16 mouse cellular contexts compared by ENCODE assay signal in genomic region chr4:148943099-148943498, GRCm38 (mm10).
"Had no signal": no experiment of that assay in that cellular context is flagged by ENCODE, and none has a peak within 500 bp of the region (broad histone marks: within the 10 kb centered on the region; RNA-seq: fewer than 3 reads in every experiment).

No protein-coding gene starts in this region.

- H3K9ac ChIP-seq: liver, embryonic 14.5 days; lung, embryonic 14.5 days; midbrain, embryonic 12.5 days; neural tube, embryonic 13.5 days; neural tube, embryonic 15.5 days; stomach, embryonic 15.5 days had no signal

- DNase-seq: lung, adult 18-20 months; lung, embryonic 14.5 days; lung, postnatal 10 days; lung, postnatal 4 days; midbrain, embryonic 14.5 days; right cerebral cortex, postnatal 14 days; thymus, adult 2 months; thymus, postnatal 25 days had no signal

- H3K9me3 ChIP-seq: midbrain, embryonic 10.5 days; midbrain, embryonic 12.5 days; neural tube, embryonic 13.5 days; neural tube, embryonic 15.5 days; stomach, embryonic 15.5 days had no signal

- H3K36me3 ChIP-seq: midbrain, embryonic 12.5 days; neural tube, embryonic 15.5 days had no signal

- ATAC-seq: midbrain, embryonic 16.5 days had no signal

- H3K4me2 ChIP-seq: lung, embryonic 14.5 days; midbrain, embryonic 12.5 days; neural tube, embryonic 13.5 days; neural tube, embryonic 15.5 days; stomach, embryonic 15.5 days had no signal

- H3K4me3 ChIP-seq: midbrain, embryonic 10.5 days; midbrain, embryonic 12.5 days; neural tube, embryonic 13.5 days; neural tube, embryonic 15.5 days; stomach, embryonic 15.5 days had no signal

- H3K27ac ChIP-seq: liver, embryonic 14.5 days; midbrain, embryonic 10.5 days; midbrain, embryonic 12.5 days; neural tube, embryonic 13.5 days; stomach, embryonic 15.5 days; stomach, postnatal 0 days had no signal
